Mouse (Mus musculus) heart, postnatal 36 days (tissue): ENCODE data around the gene Dusp10. TPM values are rescaled to one million over a fixed set of nuclear protein-coding genes. Genes with fewer than 3 reads are reported as not detected.

ENCODE experiments used
- DNase-seq, 2 experiments: peaks; one replicate each; pipeline ENCODE4 v3.0.0; 2021 to 2022
- intact Hi-C: fragments of 180-260 bp; cut with DNase I; formaldehyde crosslinking; loops from one replicate; pipeline ENCODE4 v1.15.1; 2025
- total RNA-seq, 2 experiments: library from RNA; stranded (reverse); gene quantifications; 2 replicates each; pipeline ENCODE4 v1.2.3; 2021

Dusp10 gene
- total RNA-seq, result 1 to 10 TPM; 4.6 to 9.2 TPM

GRCm38 (mm10) chr1:184013106-184013505 is at the start of gene Dusp10:
Dusp10 (plus strand) TSS chr1:184013302.
- DNase-seq, result no peak
- intact Hi-C loops, result no loop called here

- intact Hi-C loops, result no loop called here
- no peak for DNase-seq
Observed at GRCm38 (mm10) chr1:183965341-183965740, 47.8 kb upstream of the Dusp10 start.

- DNase-seq, result no peak
- intact Hi-C loops, result no loop called here
Observed at GRCm38 (mm10) chr1:183969265-183969664, 43.8 kb upstream of the Dusp10 start.

- peak; percentile 9 to 12 for DNase-seq
- intact Hi-C loops, result no loop called here
Observed at GRCm38 (mm10) chr1:183979814-183980243, 33.3 kb upstream of the Dusp10 start.

DNA sequence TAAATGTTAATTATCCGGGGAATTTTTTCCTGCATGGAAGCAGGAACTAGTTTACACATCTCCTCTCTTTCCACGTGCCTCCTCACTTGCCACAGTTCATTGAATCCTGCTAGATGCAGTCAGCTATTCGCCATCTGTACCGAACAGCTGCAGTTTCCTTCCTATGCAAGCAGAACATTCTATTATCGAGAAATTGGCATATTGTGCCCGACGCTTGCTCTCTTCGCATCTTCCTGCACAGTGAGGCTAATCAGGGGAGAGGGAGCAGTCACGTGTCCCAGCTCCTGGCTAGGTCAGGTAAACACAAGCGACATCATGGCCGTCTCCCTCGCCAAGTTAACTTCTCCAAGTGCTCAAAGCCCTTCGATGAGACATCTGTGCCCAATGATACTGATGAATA is 31.0 kb upstream of the Dusp10 start:
- intact Hi-C loops, result no loop called here
- DNase-seq, result no peak

GRCm38 (mm10) chr1:183987711-183988245 is 25.3 kb upstream of the Dusp10 start:
- intact Hi-C loops, result no loop called here
- DNase-seq, result no peak

- intact Hi-C loops, result no loop called here
- DNase-seq, result no peak
Observed at GRCm38 (mm10) chr1:183991921-183992320, 21.2 kb upstream of the Dusp10 start.

- no peak for DNase-seq
- intact Hi-C loops, result no loop called here
Observed at GRCm38 (mm10) chr1:183997207-183997606, 15.9 kb upstream of the Dusp10 start.

DNA sequence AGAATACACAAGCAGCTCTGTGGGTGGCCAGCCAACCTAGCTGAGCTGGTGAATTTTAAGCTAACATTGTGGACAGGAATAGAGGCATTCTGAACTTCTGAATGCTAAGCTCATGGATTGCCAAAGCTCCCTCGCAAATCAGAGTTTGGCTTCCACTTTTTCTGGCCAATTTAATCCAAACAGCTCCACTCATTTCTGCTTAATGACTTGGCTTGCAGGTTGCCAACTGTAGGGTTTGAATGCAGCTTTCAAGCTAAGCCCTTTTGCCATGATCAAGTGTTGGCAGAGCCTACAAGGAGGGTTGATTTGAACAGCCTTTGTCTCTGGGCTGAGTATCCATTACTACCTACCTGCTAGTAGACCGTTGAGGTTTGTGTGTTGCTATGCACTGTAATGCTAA is 10.6 kb upstream of the Dusp10 start:
- intact Hi-C loops, result no loop called here
- DNase-seq, result no peak

- DNase-seq, result no peak
- intact Hi-C loops, result no loop called here
Observed at GRCm38 (mm10) chr1:184004311-184004710, 8.8 kb upstream of the Dusp10 start.

GRCm38 (mm10) chr1:184005315-184006058 is 7.6 kb upstream of the Dusp10 start:
- no peak for DNase-seq
- intact Hi-C loops, result no loop called here

DNA sequence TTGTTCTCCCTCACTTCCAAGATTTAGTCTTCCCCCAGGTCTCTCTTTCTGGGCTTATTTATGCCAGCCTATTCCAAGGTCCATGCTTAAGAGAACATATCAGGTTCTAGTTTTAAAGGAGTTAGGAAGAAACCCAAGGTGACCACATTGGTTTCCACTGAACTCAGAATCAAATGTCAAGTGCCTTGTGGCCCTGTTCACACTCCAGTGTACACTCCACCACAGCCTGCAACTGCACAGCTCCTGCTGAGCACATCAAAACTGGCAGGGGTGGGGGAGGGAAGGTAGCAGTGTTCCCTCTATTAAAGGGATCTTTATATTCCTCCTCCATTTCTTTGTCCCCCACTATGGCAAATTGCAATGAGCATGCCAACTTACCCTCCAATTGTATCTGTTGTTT is 7.0 kb upstream of the Dusp10 start:
- DNase-seq, result no peak
- intact Hi-C loops, result no loop called here

GRCm38 (mm10) chr1:184011311-184011710 is 1.8 kb upstream of the Dusp10 start:
- DNase-seq, result no peak
- intact Hi-C loops, result no loop called here

DNA sequence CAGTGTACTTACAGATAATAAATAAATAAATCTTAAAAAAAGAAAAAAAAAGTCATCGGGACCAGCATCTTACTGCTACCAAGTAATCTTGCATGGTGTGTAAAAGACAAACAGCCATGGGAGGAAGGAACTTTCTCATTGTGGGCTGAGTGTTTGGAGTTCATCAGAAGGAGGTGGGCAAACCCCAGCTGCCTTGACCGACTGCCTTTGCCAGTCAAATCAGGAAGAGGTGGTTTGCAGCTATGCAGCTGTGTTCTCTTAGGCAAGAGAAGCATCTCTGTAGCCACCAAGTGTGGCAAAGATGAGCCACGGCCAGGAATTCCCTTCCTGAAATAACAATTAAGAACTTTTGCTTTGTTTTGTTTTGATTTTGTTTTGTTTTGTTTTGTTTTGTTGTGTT is 989 bp downstream of the Dusp10 start:
- no peak for DNase-seq
- intact Hi-C loops, result no loop called here

DNA sequence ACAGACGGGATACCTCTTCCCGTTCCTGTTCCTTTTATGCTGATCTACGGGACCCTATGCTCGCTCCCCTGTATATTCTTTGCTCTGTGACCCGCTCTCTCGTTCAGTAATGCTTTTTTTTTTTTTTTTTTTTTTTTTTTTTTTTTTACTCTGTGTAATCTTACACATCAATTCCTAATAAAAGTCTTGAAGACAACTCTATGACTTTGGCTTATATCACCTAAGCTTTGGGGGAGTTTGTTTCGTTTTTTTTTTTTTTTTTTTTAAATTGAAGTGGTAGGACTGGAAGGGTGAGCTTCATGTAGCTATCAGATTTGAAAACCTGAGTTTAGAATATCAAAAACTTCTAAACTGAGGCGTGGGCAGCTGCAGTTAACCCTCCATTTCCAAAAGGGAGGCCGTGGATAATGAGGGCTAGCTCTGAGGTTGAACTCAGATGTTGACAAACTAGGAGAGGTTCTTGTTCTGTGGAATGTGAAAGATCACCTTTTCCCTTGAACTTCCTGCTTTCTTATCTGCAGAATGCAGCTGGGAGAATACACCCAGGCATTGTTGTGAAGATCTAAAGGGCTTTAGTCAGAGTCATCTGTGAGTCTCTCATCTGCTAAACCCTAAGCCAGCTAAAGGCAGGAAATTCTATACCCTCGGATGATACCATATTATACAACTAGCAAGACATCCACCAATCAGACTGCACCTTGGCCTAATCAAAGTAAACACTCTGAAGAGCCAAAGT is 3.1 kb downstream of the Dusp10 start:
- DNase-seq, result no peak
- intact Hi-C loops, result no loop called here

DNA sequence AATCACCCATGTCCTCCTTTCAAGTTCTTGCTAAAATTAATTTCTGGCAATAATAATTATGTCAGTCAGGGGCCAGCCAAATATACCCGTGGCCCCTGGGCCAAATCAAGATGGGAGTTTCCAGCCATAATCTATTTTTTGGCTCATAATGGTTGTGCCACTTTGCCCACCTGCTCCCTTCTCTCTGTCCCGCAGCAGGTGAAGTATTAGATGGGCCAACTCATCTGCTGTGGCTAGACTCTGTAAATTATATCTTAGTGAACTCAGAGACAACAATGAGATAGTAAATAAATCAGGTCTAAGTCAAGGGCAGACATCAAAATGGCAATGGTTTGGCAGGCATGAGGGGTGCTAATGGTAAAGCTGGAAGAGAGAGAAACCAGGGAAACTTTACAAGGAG is 4.5 kb downstream of the Dusp10 start:
- intact Hi-C loops, result no loop called here
- DNase-seq, result no peak

- intact Hi-C loops, result no loop called here
- no peak for DNase-seq
Observed at GRCm38 (mm10) chr1:184019042-184019721, 6.1 kb downstream of the Dusp10 start.

DNA sequence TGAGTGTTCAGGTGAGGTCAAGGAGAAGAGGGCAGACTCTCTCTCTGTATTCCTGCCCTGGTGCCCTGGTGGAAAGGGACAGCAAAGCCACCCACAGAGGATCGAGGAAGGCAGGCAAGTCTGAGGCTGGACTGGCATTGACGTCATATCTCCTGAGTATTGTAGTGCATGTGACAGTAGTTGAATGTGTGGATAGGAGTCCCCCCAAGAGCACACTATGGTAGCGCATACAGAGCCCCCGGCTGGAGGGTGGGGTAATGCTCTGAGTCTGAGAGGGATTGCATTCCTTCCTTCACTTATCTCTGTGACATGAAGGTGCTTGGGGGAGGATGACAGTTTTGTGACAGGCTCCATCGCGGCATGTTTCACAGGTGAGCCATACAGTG is 6.6 kb downstream of the Dusp10 start:
- intact Hi-C loops, result no loop called here
- DNase-seq, result no peak

DNA sequence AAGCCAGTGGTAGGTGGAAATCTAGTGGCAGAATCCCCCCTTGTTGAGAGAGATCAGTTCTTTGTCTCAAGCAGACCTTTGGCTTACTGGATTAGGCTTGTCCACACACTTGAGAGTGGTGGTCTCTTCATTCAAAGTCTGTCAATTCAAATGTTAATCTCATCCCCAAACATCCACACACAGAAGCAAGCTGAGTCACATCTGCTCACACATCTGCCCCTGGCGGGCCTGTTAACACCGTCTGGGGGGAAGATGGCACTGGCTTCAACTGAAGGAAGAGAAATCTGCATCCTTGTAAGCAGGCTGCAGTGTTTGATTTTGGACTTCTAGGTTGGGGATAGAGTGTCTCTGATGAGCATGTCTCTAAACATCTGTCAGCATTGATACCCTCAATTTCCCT is 10.9 kb downstream of the Dusp10 start:
- no peak for DNase-seq
- intact Hi-C loops, result no loop called here

DNA sequence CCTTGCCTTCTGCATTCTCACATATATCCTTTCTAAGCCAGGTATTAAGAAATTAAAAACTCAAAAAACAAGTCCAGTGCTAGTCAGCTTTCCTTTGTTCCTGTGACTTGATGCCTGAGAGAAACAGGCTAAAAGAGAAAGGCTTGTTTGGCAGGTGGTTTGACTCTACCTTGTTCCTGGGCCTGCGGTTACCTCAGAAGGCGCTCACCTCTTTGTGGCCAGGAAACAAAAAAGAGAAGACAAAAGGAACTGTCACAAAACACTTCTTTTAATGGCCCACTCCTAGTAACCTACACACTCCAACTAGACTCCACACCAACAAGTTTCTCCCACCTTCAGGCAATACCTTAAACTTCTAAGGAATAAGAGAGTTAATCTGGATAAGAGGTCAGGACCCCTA is 11.5 kb downstream of the Dusp10 start:
- intact Hi-C loops, result no loop called here
- no peak for DNase-seq

DNA sequence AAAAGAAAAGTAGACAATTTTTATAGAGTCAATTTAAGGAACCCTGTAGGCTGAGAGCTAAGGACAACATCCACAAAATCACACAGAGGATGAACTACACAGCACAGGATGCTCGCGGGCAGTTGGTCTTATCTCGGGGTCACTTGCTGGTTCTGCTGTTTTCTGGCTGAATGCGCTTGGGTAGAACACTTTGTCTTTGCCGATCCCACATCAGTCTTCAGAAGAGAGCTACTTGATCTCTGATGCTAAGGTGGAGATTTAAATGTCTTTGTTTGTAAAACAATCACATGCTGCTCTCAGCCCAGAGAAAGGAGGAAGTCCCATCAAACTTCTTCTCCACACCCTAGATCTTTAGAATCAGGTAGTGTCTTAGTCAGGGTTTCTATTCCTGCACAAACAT is 12.0 kb downstream of the Dusp10 start:
- DNase-seq, result no peak
- intact Hi-C loops, result no loop called here
